Mouse (Mus musculus): ENCODE data around the gene 1810043G02Rik. TPM values are rescaled to one million over a fixed set of nuclear protein-coding genes. Genes with fewer than 3 reads are reported as not detected.
"Not testable (repeated sequence)": the region's sequence is repeated elsewhere in the genome, so short reads cannot be mapped to it uniquely, and the experiment has no call there.

1810043G02Rik gene
- total RNA-seq, 2 experiments from 2014 or later, result 7.4 to 8.8 TPM

DNA sequence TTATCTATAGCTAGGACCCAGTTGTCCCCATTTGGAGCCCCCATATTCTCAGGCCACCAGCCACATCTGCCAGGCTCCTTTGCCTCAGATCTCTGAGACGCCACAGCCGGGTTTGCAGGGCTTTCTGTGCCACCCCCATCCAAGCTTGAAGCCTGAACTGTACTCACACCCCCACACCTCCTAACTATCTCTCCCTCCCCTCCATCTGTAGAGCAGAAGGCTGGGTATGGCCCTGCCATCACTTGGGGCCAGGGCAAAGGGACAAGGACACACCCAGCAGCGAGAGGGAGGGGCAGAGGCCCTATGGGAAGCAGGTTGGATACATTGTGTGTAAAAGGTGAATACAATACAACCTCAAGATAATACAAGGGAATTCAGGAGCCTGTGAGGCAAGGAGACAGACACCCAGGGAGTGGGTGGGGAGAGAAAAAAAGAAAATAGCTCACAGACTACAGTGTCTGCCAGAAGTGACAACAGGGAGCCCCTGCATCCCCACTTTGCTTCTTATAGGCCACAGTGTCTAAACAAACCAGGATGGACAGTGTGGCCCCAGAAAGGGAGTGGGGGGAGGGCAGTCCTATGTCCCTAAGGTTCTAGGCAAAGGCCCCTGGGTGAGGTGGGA lies 26.3 kb downstream of the 1810043G02Rik start:
- no peak for ATAC-seq (replicated peaks; ENCODE audit: poor library complexity, severe bottlenecking)

DNA sequence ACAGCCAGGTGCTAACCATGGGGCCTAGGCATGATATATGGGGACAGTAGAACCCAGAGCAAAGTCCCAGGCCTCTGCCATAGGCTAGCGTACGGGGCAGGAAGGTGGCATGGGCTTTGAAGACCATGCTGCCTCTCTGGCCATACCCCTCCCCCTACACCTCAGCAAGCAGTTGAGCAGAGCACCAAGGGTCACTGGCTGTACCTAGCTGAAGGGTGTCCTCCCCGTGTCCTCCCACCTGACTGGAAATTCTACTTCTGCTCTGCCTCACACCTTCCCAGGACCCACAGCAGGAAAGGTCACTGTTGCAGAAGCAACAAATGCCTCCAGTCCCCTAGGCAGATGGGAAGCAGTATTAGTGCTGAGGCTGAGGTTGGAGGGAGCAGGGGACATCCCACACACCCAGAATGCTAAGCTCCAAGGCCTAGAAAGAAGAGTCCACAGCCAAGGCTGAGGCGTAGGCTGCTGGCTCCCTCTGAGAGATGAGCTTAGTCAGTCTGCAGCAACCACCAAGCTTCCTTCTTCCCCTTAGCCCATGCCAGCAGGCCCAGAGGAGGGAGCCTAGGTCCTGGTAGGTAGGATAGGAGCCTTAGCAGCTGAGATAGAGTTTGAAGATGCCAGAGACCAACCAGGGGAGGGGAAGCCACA lies 27.6 kb downstream of the 1810043G02Rik start:
- ATAC-seq (replicated peaks; ENCODE audit: poor library complexity, severe bottlenecking), result no peak

DNA sequence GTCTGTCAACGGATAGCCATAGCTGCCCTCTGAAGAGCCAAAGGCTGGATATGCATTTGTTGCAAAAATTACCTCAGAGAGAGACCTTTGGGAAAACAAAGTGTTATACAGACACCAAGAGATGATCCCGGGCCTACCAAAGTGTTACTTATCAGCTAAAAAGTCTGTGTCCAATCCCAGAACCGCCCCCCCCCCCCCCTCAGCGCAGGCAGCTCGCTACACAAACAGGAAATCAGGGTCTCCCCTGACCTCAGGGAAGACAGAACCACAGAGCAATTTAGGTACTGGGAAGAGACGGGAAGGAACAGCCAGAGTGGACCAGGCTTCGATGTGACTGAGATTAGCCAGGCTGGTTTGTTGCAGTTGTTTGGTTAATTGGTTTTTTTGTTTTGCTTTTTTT lies 28.9 kb downstream of the 1810043G02Rik start:
- ATAC-seq (replicated peaks; ENCODE audit: poor library complexity, severe bottlenecking), result no peak

DNA sequence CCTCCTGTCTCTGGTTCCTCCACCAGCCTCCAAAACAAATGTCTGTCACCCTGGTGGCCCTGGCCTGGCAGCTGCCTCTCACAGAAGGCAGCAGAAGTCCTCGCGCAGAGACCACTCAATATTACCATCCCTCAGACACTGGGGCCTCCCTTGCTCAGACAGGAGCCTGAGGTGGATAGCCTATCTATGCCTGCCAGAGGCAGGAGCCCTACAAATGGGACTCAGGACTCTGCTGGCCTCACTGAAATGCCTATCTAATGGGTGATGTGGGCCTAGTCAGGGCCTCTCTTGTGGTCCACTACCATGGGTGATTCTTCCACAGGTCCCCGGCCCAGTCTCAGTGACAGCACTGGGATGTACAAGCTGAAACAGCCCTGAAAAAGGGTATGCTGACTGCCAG lies 29.8 kb downstream of the 1810043G02Rik start:
- ATAC-seq (replicated peaks; ENCODE audit: poor library complexity, severe bottlenecking), result no peak

DNA sequence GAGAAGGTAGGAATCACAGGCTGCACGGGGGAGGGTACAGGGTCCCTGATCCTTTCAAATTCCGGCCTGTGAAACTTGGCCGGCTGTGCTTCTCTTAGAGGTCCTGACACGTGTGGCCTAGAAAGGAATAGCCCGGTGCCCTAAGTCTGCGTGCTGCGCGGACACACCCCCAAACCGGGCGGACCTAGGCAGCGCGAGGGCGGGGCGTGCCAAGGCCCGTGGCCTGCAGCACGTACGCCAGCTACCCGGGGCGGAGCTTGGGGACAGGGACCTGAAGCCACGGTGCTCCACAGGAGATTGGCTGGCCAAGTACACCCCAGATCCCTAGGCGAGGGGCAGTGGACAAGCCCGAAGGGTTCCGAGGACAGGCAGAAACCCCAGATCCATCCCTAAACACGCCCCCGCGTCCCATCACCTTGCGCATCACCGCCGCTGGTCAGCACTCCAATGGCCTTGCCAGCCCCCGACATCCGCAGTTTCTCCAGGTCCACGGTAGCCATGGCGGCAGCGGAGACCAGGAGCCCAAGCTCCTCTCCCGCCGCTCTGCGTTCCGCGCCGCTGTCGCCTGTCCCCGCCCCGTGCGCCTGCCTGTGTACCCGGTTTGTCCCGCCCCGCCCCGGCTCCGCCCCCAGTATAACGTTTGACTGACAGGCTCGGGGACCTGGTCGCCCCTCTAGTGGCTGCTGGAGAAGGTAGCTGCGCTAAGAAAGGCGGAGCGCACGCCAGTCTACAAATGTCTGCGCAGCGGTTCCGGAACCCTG lies 31.0 kb downstream of the 1810043G02Rik start:
- peak; percentile 87 for ATAC-seq (replicated peaks; ENCODE audit: poor library complexity, severe bottlenecking)

DNA sequence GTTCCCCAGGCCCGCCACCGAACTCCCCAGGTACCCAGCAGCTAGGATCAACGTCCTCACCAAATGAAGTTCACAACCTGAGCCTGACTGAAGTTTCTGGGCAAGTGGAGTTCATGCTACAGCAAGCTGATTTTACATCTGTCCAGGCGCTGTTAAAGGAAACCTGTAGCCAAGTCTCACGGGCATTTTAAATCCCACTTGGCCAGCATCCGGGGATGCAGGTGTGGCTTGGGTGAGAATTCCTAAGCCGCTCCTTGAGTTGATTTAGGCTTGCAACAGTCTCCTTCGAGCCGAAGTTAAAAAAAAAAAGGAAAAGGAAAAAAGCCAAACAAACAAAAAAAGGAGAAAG lies 31.6 kb downstream of the 1810043G02Rik start, which contains the start of gene Pfkl:
Pfkl (minus strand) TSS at position 139 of the 349 bp plus-strand sequence.
- ATAC-seq (replicated peaks; ENCODE audit: poor library complexity, severe bottlenecking), result 0 out of 2 replicates have a peak, but pooled peaks have one; percentile 0

DNA sequence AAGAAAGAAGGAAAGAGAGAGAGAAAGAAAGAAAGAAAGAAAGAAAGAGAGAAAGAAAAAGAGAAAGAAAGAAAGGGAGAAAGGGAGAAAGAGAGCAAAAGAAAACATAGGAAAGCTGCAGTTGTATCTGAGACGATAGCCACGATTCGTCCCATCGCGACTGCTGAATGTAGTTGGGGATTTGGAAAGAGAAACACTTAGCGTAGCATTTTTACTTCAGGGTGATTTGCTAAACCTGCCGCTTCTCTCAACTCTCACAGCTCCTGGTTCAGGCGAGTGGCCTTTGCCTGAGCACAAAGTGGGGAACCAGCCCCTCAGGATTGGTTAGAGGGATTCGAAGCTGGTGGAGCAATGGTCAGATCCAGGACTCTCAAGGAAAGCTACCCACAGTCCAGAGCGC lies 32.0 kb downstream of the 1810043G02Rik start:
- ATAC-seq (replicated peaks; ENCODE audit: poor library complexity, severe bottlenecking), result no peak

DNA sequence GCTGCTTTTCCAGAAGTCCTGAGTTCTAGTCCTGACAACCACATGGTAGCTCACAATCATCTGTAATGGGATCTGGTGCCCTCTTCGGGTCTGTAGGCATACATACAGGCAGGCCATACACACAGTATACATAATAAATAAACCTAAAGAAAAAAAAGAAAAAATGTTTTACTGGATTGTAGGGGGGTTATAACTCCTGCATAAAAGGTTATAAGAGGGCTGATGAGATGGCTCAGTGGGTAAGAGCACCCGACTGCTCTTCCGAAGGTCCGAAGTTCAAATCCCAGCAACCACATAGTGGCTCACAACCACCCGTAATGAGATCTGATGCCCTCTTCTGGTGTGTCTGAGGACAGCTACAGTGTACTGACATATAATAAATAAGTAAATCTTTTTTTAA lies 32.8 kb downstream of the 1810043G02Rik start:
- ATAC-seq (replicated peaks; ENCODE audit: poor library complexity, severe bottlenecking), result not testable (repeated sequence)

DNA sequence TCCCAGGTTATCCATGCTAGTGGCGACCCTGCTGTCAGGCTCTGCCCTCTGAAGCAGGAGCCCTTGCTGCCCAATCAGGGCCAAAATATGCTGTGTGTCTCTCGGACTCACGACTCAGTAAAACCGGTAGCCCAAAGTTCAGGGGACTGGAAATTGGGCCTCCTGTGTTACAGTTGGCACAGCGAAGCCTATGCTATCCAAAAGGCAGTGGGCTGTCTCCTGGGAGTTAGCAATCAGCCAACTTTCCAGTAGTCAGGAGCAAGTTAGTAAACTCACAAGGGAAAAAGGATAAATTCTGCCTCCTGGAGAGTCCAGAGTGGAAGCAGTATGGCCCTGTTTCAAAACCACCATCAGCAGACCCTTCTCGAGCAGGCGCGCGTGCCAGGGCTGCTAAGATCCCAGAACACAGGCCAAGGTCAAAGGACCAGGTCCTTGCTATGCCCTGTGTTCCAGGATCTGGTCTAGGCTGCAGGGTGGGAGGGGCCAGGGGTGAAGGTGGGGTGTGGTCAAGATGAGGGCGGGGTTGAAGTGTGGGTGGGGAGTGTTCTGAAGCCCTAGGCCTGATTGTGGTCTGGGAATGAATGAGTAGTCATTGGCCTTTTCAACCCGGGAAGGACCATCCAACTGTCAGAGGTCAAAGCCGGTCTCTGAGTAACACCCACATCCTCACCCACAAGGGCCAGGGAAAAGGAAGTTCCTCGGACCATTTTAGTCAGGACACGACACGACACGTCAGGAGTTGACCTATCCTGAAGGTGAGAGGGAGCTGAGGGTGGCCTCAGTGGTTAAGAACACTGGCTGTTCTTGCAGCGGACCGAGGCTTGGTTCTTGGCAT lies 34.6 kb downstream of the 1810043G02Rik start:
- no peak for ATAC-seq (replicated peaks; ENCODE audit: poor library complexity, severe bottlenecking)

DNA sequence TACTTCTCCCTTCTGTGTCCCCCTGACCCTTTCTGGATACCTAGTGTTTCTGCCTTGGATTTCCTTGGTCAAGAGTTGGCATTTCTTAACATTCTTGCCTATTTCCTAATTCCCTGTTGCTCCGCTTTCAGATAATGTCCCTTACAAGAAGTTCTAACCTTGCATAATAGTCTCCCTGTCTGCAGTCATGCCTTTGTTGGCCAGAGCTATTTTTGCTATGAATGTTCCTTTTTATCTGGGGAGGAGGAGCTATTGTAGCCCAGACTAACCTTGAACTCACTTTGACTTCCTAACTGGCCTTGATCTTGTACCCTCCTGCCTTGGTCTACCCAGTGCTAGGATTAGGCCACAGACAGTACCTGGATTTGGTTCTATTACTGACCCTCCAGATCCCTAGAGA lies 37.2 kb downstream of the 1810043G02Rik start:
- ATAC-seq (replicated peaks; ENCODE audit: poor library complexity, severe bottlenecking), result peak; percentile 74

DNA sequence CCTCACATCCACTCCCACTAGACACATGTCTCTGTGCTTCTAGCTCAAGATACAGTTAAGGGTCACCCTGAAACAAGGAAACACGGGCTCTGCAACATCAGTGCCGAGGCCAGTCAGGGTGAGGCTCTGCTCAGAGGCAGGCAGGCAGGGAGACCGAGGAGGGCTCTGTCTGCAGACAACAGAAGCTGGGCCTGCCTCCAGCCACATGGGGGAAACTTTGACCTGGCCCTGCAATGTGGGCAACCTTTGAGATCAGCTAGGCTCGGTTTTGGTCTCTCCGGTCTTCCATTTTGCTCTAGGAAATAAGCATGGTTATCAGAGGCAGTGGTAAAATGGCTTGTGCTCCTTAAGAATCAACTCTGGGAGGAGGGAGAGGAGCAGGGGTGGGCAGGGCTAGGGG lies 38.0 kb downstream of the 1810043G02Rik start:
- peak; percentile 36; the same call in 1 of the 2 replicates for ATAC-seq (replicated peaks; ENCODE audit: poor library complexity, severe bottlenecking)

DNA sequence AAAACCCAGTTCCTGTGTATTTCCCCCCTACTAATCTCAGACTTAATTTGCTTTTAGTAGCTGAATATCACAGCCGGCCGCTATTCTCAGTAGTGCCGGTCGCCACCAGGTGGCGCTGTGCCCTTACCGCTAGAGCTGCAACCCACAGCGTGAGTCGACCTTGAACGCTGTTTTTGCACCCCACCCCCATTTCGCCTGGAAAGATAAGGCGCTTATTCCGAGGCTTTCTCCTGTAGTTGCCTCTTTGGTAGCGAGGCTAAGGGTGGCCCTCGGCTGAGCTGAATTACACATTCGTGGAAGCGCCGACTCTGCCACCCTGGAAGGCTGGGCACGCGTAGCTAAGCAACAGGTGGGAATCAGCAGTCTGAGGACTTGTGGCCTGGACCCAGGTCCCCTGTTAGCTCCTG lies 40.5 kb downstream of the 1810043G02Rik start:
- peak; percentile 69 for ATAC-seq (replicated peaks; ENCODE audit: poor library complexity, severe bottlenecking)

DNA sequence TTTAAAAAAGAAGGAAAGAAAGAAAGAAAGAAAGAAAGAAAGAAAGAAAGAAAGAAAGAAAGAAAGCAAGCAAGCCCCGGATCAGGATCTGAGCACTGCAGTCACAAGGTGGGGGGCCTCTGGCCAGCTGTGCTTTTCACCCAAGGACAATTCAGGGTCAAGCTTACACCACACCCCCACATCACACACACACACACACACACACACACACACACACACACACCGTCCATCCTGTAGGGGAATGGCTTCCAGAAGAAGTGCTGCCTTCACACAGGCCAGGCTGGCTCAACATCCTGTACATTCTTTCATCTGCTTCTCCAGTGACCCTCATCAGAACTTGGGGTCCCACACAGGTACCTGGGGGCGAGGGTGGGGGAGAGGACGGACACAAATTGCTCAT lies 41.0 kb downstream of the 1810043G02Rik start:
- no peak for ATAC-seq (replicated peaks; ENCODE audit: poor library complexity, severe bottlenecking)

DNA sequence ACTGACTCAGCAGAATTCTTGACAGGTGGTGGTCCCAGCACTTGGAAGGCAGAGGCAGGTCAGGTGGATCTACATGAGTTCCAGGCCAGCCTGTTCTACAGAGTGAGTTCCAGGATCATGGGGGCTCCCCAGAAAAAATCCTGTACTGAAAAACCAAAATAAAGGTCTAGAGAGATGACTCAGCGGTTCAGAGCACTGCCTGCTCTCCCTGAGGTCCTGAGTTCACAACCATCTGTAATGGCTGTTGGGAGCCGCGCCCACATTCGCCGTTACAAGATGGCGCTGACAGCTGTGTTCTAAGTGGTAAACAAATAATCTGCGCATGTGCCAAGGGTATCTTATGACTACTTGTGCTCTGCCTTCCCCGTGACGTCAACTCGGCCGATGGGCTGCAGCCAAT lies 41.7 kb downstream of the 1810043G02Rik start:
- not testable (repeated sequence) for ATAC-seq (replicated peaks; ENCODE audit: poor library complexity, severe bottlenecking)

DNA sequence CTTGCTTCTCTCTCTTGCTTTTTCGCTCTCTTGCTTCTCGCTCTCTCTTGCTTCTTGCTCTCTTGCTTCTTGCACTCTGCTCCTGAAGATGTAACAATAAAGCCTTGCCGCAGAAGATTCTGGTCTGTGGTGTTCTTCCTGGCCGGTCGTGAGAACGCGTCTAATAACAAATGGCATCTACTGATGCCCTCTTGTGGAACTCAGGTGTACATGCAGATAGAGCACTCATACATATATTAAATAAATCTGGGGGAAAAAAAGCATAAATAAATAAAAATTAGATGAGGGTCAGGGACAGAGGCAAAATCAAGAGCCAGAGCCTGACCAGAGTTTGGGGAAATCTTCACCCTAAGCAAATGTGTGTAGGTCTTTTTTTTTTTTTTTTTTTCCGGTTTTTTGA lies 47.1 kb downstream of the 1810043G02Rik start:
- ATAC-seq (replicated peaks; ENCODE audit: poor library complexity, severe bottlenecking), result 0 out of 2 replicates have a peak, but pooled peaks have one; percentile 44

DNA sequence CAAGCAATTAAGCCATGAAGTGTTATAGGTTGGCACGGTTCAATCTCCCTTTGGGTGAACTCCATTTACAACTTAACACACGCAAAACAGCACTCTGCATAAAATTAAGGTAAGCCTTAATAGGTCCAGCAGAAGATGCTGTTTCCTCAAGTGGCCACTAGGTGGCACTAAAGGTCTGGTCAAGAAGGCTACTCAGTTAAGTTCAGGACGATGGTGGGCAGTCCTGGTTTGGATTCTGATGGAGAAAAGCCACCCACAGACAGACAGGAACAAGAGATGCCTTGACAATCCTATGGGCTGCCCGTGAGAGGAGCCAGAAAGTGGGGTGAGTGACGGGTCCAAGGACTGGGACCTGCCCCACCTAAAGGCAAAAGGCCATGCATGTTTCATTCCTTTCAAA lies 49.8 kb downstream of the 1810043G02Rik start:
- peak; percentile 88 for ATAC-seq (replicated peaks; ENCODE audit: poor library complexity, severe bottlenecking)

DNA sequence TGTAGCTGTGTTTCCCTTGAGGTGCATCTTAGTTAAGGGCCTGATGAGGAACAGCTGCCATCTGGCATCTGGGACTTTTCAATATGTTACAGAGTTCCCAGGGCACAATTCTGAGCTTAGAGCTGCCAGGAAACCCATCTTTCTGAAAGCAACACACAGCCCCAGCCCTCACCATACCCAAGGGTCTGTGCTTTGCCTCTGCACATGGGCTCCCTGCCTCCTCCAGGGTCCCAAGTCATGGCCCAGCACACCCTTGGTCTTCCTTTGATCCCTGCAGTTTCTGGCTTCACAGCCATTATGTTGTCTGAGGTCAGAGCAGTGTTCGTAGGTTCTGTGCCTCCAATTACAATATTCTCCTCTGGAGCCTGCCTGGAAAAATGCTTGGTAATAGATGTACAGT lies 50.8 kb downstream of the 1810043G02Rik start:
- no peak for ATAC-seq (replicated peaks; ENCODE audit: poor library complexity, severe bottlenecking)

DNA sequence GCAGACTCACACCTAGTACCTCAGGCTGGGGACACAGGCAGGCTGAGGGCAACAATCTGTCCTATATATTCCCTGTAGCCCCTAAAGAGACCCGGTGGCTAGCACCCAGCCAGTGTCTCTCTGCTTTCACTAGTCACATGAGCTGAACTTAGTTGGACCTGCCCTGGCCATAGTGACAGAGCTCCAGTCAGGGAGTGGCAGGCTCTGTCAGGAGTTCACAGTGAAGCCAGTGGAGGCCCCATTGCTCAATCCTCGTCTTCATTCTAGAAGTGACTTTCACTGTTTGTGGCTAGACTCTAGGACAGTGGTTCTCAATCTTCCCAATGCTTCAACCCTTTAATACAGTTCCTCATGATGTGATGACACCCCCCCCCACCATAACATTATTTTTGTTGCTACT lies 53.7 kb downstream of the 1810043G02Rik start:
- ATAC-seq (replicated peaks; ENCODE audit: poor library complexity, severe bottlenecking), result peak; percentile 83

All from granulocyte monocyte progenitor cell, adult 5-6 weeks (primary cell).